Mouse (Mus musculus) ovary, adult 18-20 months (tissue): ENCODE measurements around the gene Rimklb.

Experiments used
- DNase-seq: peaks from one replicate; pipeline ENCODE4 v3.0.0; 2022; ENCODE audit warnings: low spot score, mixed read lengths

The Rimklb gene

GRCm38 (mm10) chr6:122417015-122417414 lies 81.5 kb downstream of the Rimklb start:
- DNase-seq, result no peak

- DNase-seq, result no peak
Observed at GRCm38 (mm10) chr6:122416347-122416746, 82.2 kb downstream of the Rimklb start.

GRCm38 (mm10) chr6:122411281-122411680 lies 87.3 kb downstream of the Rimklb start:
- no peak for DNase-seq

GRCm38 (mm10) chr6:122402240-122402639 lies 96.3 kb downstream of the Rimklb start:
- DNase-seq, result no peak

GRCm38 (mm10) chr6:122400263-122400662 lies 98.3 kb downstream of the Rimklb start:
- no peak for DNase-seq
